Mouse (Mus musculus) embryonic fibroblast, embryonic 13.5 days (primary cell): ENCODE results near the gene Fam166a.
A peak's percentile ranks its signal among the peaks of the same experiment; 100 is the strongest.

Experiments used
- CTCF ChIP-seq: IDR thresholded peaks from 2 replicates; pipeline ENCODE4 v1.5.1; 2011; ENCODE audit warnings: mild to moderate bottlenecking, control low read depth, low read length, moderate library complexity, borderline replicate concordance; ENCODE audit not compliant: insufficient read depth
- POLR2A ChIP-seq: IDR thresholded peaks from 2 replicates; pipeline ENCODE4 v1.6.1; 2011; ENCODE audit warnings: low read depth, mild to moderate bottlenecking, control low read depth, low read length, moderate library complexity

DNA sequence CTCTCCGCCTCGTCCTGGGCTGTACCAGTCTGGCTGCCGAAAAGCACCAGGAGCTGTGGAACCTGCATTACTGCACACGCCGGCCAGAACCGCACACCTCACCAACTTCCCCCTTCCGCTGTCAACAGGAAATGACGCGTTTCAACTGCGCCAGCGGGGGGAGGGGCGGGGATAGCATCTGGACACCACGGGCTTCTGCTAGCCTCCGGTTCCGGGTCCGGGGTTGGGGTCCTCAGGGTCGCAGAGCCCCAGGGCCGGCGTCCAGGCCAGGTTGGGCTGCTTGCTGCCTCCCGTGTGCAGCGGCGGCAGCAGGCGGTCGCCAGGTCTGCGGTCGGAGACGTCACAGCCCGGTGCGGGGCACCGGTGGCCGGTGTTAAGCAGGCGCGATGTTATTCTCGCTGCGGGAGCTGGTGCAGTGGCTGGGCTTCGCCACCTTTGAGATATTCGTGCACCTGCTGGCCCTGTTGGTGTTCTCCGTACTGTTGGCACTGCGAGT lies 36.8 kb downstream of the Fam166a start, which contains the start of gene Tmem203:
- TF ChIP-seq POLR2A, result peak; percentile 54
- TF ChIP-seq CTCF, result no peak
